Mouse (Mus musculus) liver, postnatal 0 days (tissue): ENCODE results near the gene Kcnq5.

ENCODE experiments used
- CTCF ChIP-seq: sonication (generic); IDR thresholded peaks from 2 replicates; pipeline ENCODE4 v1.5.1; 2016; ENCODE audit warnings: antibody characterized with exemption, low read depth
- EP300 ChIP-seq: IDR thresholded peaks from 2 replicates; pipeline ENCODE4 v1.6.1; 2016; ENCODE audit warnings: antibody characterized with exemption, low read depth, mild to moderate bottlenecking

DNA sequence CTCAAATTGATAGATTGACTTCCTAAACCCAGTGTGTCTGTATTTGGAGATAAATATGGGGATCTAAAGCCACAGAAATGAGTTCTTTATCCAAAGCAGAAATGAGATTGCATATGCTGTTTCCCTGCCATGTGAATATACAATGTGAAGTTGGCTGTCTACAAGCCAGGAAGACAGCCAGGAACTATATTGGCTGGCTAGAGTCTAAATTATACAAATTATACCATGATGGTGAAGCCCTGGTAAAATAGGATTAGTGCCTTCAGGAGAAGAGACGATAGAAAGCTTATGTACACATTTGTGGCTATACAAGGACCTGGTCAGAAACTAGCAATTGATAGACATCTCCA is 38.5 kb downstream of the Kcnq5 start:
- TF ChIP-seq CTCF, result no peak
- no peak for TF ChIP-seq EP300
